Mouse (Mus musculus) heart, embryonic 12.5 days (tissue): ENCODE data around the gene Cx3cr1. TPM values are rescaled to one million over a fixed set of nuclear protein-coding genes. Genes with fewer than 3 reads are reported as not detected.

Experiments
- ATAC-seq: fragments of 200-750 bp; cut with Nextera tagmentation; 2 replicates; pipeline ENCODE4 v1.8.0; 2017; ENCODE audit warnings: moderate TSS enrichment, moderate library complexity; ENCODE audit not compliant: insufficient number of reproducible peaks, low FRiP score
- H3K27ac ChIP-seq: fragments of 300-500 bp; sonication (generic); 2 replicates; pipeline ENCODE4 v1.5.1; 2016; ENCODE audit warnings: mild to moderate bottlenecking, moderate library complexity; ENCODE audit not compliant: poor library complexity, severe bottlenecking
- H3K27me3 ChIP-seq: fragments of 300-500 bp; sonication (generic); replicated peaks from 2 replicates; pipeline ENCODE4 v1.6.1; 2016; ENCODE audit warnings: mild to moderate bottlenecking, moderate library complexity
- H3K36me3 ChIP-seq: fragments of 300-500 bp; sonication (generic); 2 replicates; pipeline ENCODE4 v1.6.1; 2016; ENCODE audit warnings: mild to moderate bottlenecking, moderate library complexity
- H3K4me1 ChIP-seq: fragments of 300-500 bp; sonication (generic); replicated peaks from 2 replicates; pipeline ENCODE4 v1.6.1; 2016; ENCODE audit warnings: mild to moderate bottlenecking
- H3K4me2 ChIP-seq: fragments of 300-500 bp; sonication (generic); 2 replicates; pipeline ENCODE4 v1.6.1; 2016; ENCODE audit warnings: mild to moderate bottlenecking, moderate library complexity
- H3K4me3 ChIP-seq: fragments of 300-500 bp; sonication (generic); 2 replicates; pipeline ENCODE4 v1.5.1; 2016; ENCODE audit warnings: mild to moderate bottlenecking
- H3K9ac ChIP-seq: fragments of 300-500 bp; sonication (generic); 2 replicates; pipeline ENCODE4 v1.6.1; 2016; ENCODE audit warnings: mild to moderate bottlenecking, moderate library complexity
- H3K9me3 ChIP-seq: fragments of 300-500 bp; sonication (generic); replicated peaks from 2 replicates; pipeline ENCODE4 v1.6.1; 2016; ENCODE audit warnings: mild to moderate bottlenecking, moderate library complexity
- WGBS: fragments of 180-500 bp; shearing (Covaris S2); methylation state at CpG from one replicate; pipeline ENCODE4 v1.1.7; 2016; 5-methylcytosine and 5-hydroxymethylcytosine counted together
- polyA plus RNA-seq: library from polyadenylated mRNA; unstranded; fragments of >200 nt; fragmentation: Nextera tagmentation; extraction: Ambion mirVana; gene quantifications from 2 replicates; pipeline ENCODE4 v1.2.1, GENCODE M21; 2016

Gene Cx3cr1
- polyA plus RNA-seq, 1 experiment from 2014 or later, result 4.9 TPM

DNA sequence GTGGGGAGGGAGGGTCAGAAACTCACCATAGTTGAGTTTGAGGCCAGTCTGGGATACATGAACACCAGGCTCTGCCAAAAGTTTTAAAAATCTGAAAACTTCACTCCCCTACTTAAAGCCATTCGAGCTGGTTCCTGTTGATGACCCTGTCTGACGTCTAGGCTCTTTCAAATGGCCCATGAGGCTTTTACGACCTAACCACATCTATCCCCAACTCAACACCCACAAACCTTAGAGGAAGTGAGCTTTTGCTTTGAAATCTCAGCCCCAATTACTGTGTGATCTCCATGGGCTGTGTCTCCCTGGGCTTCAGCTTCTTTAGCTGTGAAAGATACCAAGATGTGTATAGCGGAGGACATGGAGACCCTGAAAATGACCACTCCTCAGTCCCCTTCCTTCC, 131.2 kb downstream of the Cx3cr1 start:
- no peak overlapping the region for H3K4me2 ChIP-seq
- H3K4me1 ChIP-seq, result peaks cover 15% of the 10 kb centered on the region
- WGBS, result 76% methylated on average over 4 of the region's 4 CpGs
- no peaks in the 10 kb centered on the region for H3K9me3 ChIP-seq
- H3K4me3 ChIP-seq, result no peak overlapping the region
- no peaks in the 10 kb centered on the region; the same call in 1 of the 2 replicates for H3K36me3 ChIP-seq
- H3K27ac ChIP-seq, result no peak overlapping the region
- no peak for ATAC-seq
- H3K9ac ChIP-seq, result no peak overlapping the region
- H3K27me3 ChIP-seq, result no peaks in the 10 kb centered on the region

DNA sequence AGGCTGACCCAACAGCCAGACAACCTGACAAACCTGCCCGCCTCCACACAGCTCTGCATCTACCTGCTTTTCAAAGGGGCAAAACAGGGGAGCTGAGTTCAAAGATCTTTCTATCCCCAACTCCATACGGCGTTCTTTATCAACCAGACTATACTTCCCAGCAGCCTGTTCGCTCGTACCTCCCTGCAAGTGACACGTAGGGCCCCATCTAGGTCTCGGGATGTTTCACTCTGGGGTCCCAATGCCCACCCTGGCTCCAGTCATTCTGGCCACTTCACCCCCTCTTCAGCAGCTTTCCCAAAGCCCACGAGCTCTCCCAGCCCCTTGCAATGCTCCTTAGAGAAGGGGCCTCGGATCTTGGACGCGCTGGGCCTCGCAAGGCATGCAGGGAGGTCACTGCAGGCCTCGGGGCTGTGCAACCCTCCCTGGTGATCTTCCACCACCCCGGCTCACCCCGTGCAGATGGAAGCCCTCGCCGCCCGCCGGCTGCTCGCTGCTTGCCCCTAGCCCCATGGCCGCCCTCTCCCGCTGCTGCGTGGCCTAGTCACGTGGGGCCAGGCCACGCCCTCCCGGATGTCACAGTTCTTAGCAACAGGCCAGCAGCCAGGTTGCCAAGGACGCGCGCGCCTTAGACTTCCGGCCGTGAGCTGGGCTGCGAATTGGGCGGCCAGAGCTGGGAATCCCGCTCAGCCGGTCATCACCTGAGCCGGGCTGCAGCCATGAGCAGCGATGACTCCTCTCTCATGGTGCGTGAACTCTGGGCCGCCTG, 132.5 kb downstream of the Cx3cr1 start, which contains the start of the genes Gorasp1 and Ttc21a:
Gorasp1 (minus strand) TSS at position 561 of the 769 bp plus-strand sequence.
Ttc21a (plus strand) TSS at position 602 of the 769 bp plus-strand sequence.
- Histone ChIP-seq H3K36me3 (peaks cover 10% of the 10 kb centered on the region; the same call in 1 of the 2 replicates), H3K9ac (peak within 1 kb of the TSS; percentile 93), H3K27me3 (no peaks in the 10 kb centered on the region), H3K4me3 (peak within 1 kb of the TSS; percentile 85), H3K4me2 (peak within 1 kb of the TSS; percentile 96), H3K9me3 (no peaks in the 10 kb centered on the region), H3K27ac (peak within 1 kb of the TSS; percentile 83), H3K4me1 (peaks cover 15% of the 10 kb centered on the region)
- ATAC-seq, result peak; percentile 95
- WGBS, result 2% methylated on average over 40 of the region's 40 CpGs

GRCm38 (mm10) chr9:119933675-119934074, 136.0 kb downstream of the Cx3cr1 start:
- Histone ChIP-seq H3K27ac (no peak overlapping the region), H3K4me1 (peaks cover 15% of the 10 kb centered on the region), H3K4me3 (no peak overlapping the region), H3K4me2 (no peak overlapping the region), H3K9me3 (no peaks in the 10 kb centered on the region), H3K27me3 (no peaks in the 10 kb centered on the region), H3K9ac (no peak overlapping the region), H3K36me3 (peaks cover 43% of the 10 kb centered on the region)
- 85% methylated on average over 6 of the region's 6 CpGs for WGBS
- ATAC-seq, result no peak

GRCm38 (mm10) chr9:119932358-119932757, 137.3 kb downstream of the Cx3cr1 start:
- Histone ChIP-seq H3K4me2 (no peak overlapping the region), H3K9ac (no peak overlapping the region), H3K4me3 (no peak overlapping the region), H3K4me1 (peaks cover 12% of the 10 kb centered on the region), H3K27me3 (no peaks in the 10 kb centered on the region), H3K27ac (no peak overlapping the region), H3K9me3 (no peaks in the 10 kb centered on the region), H3K36me3 (peaks cover 56% of the 10 kb centered on the region)
- ATAC-seq, result no peak
- 87% methylated on average over 12 of the region's 12 CpGs for WGBS

DNA sequence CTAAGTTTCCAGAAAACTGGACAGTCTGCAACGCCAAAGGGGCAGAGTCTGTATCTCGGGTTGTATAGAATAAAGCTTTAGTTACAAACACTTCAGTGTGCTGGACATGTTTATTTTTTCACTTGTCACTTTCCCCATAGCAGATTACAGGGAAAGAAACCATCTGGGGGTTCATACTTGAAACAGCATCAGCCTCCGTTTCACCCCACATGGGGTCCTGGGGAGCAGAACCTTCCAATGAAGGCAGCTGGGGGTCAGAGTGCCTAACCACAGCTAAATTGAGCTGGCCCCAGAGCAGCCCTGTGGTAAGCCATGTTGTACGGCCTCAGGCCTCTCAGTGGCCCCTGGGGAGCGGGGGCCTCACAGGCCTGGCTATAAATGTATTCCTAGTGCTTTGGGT, 143.2 kb downstream of the Cx3cr1 start:
- no peak overlapping the region for H3K4me2 ChIP-seq
- H3K36me3 ChIP-seq, result peaks cover 90% of the 10 kb centered on the region
- H3K4me1 ChIP-seq, result no peaks in the 10 kb centered on the region; the same call in 1 of the 2 replicates

DNA sequence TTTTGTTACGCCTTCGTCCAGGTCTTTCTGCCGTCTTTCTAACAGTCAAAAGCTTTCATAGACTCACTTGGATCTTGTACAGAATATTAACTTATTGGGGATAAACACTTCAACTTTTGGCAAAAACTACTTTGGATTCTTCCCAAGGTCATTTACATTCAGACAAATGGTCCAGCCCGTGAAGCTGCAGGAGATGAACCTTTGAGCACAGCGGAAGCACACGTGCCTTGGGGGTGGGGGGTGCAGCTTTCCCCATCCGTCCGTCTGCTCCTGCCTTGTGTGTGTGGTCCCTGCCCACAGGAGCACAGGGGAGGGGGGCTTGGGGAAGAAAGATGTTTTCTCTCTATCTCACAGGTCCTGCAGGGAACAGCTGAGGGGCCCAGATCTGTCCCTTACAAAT, 143.9 kb downstream of the Cx3cr1 start:
- H3K36me3 ChIP-seq, result peaks cover 90% of the 10 kb centered on the region
- ATAC-seq, result no peak

More for the DNA sequence above, 143.2 kb downstream of the Cx3cr1 start:
- H3K9ac ChIP-seq, result no peak overlapping the region
- no peak overlapping the region for H3K4me3 ChIP-seq
- 79% methylated on average over 5 of the region's 5 CpGs for WGBS
- H3K9me3 ChIP-seq, result no peaks in the 10 kb centered on the region
- no peak overlapping the region for H3K27ac ChIP-seq
- no peaks in the 10 kb centered on the region for H3K27me3 ChIP-seq
- no peak for ATAC-seq

DNA sequence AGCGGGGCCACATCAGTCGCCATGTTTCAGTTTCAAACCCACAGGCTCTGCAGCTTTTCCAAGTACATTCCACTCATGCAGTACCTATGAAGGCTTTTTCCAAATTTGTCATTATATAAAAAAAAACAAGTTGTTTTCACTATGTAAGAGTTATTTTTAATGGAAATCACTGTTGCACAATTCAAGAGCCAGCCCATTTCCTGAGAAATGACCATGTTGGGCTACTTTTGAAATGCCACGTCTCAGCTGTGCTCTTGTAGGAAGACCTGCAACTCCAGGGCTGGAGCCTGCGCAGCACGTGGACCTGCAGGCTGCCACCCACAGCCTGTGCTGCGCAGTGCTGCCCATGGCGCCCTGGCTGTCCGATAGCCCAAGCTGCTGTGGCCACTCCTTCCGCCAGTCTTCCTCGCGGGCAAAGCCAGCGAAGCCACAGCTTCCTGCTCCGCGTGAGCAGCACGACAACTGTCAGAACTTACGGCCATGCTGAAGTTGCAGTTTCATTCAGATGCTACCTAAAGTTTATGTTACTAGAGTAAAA, 144.5 kb downstream of the Cx3cr1 start:
- no peak for ATAC-seq
- 89% methylated on average over 16 of the region's 16 CpGs for WGBS
- H3K27me3 ChIP-seq, result no peaks in the 10 kb centered on the region
- peaks cover 90% of the 10 kb centered on the region for H3K36me3 ChIP-seq
- H3K9ac ChIP-seq, result no peak overlapping the region
- H3K27ac ChIP-seq, result no peak overlapping the region
- no peak overlapping the region for H3K4me3 ChIP-seq
- no peaks in the 10 kb centered on the region for H3K9me3 ChIP-seq
- no peaks in the 10 kb centered on the region; the same call in 1 of the 2 replicates for H3K4me1 ChIP-seq
- H3K4me2 ChIP-seq, result no peak overlapping the region

More for the DNA sequence above, 143.9 kb downstream of the Cx3cr1 start:
- WGBS, result 88% methylated on average over 8 of the region's 8 CpGs
- Histone ChIP-seq H3K9ac (no peak overlapping the region), H3K9me3 (no peaks in the 10 kb centered on the region), H3K4me3 (no peak overlapping the region), H3K4me1 (no peaks in the 10 kb centered on the region; the same call in 1 of the 2 replicates), H3K27me3 (no peaks in the 10 kb centered on the region), H3K27ac (no peak overlapping the region), H3K4me2 (no peak overlapping the region)

GRCm38 (mm10) chr9:119923462-119923861, 146.2 kb downstream of the Cx3cr1 start:
- Histone ChIP-seq H3K4me1 (no peaks in the 10 kb centered on the region; the same call in 1 of the 2 replicates), H3K36me3 (peaks cover 90% of the 10 kb centered on the region), H3K9ac (no peak overlapping the region), H3K4me2 (no peak overlapping the region), H3K4me3 (no peak overlapping the region), H3K27me3 (no peaks in the 10 kb centered on the region), H3K27ac (no peak overlapping the region), H3K9me3 (no peaks in the 10 kb centered on the region)
- no peak for ATAC-seq
- WGBS, result 52% methylated on average over 4 of the region's 4 CpGs

DNA sequence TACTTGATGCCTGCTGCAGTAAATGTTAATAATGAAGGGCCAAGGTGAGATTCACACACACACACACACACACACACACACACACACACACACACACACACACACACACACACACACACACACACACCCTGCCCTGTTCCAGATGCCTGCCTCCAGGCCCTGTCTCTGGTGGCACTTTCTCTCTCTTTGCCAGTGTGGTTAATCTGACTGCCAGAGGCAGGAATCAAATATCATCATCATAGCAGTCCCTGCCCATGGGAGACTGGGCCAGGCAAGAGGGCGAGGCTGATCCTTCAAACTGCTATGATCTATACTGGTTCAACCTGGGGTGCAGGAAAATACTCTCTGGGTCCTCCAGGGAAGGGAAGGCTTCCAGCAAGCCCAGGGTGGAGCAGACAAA, 149.8 kb downstream of the Cx3cr1 start:
- H3K4me2 ChIP-seq, result no peak overlapping the region
- H3K27me3 ChIP-seq, result no peaks in the 10 kb centered on the region
- no peak overlapping the region for H3K9ac ChIP-seq
- no peaks in the 10 kb centered on the region; the same call in 1 of the 2 replicates for H3K4me1 ChIP-seq
- H3K4me3 ChIP-seq, result no peak overlapping the region
- no peak overlapping the region for H3K27ac ChIP-seq
- ATAC-seq, result no peak
- H3K36me3 ChIP-seq, result peaks cover 83% of the 10 kb centered on the region
- 87% methylated on average over 1 of the region's 1 CpGs for WGBS
- H3K9me3 ChIP-seq, result no peaks in the 10 kb centered on the region

DNA sequence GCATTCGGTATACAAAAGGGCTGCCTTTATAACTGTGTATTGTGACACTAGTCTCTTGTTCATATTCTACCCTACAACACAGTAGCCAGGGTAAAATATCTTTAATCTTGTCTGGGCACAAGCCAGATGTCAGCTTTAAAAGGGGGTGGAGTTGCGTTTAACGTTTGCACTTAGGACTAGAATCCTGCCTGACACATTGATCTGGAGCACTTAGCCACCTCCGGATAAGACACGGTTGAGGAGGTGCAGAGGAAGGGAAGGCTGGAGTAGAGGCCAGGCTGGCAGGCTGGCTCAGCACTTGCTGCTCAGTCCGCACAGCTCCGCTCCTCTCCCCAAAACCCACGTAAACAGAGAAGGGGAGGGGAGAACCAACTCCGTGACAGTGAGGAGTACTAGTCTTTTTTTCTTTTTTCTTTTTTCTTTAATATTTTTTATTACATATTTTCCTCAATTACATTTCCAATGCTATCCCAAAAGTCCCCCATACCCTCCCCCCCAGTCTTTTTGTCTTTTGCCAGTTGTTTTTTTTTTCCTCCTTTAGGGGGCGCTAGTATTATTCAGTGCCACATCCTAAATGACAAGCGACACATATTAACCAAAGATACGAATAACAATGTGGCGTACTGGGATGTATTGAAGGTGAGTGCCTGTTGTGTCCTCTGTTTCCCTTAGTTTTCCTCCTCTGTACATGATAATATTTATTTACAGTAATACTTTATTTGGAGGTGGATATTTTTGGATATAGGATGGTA, 156.4 kb downstream of the Cx3cr1 start:
- no peak for ATAC-seq
- WGBS, result 75% methylated on average over 13 of the region's 13 CpGs
- H3K9me3 ChIP-seq, result no peaks in the 10 kb centered on the region

DNA sequence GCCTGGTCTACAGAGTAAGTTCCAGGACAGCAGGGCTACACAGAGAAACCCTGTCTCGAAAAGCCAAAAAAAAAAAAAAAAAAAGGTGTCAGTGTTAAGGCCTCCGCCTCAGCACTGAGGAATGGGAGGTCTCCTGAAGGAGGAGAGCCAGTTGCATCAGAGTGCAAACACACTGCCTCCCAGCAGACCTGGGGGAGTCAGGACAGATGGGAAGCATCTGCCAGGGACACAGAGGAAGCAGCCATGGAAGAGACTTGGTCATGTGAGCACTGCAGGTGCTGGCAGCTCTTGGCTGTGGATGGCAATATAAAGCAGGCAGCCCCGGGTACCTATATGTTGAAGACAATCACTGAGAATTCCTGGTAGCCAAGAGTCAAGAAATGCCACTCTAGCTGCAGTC, 159.7 kb downstream of the Cx3cr1 start:
- Histone ChIP-seq H3K4me2 (no peak overlapping the region), H3K27me3 (no peaks in the 10 kb centered on the region), H3K4me3 (no peak overlapping the region), H3K27ac (no peak overlapping the region), H3K36me3 (peaks cover 92% of the 10 kb centered on the region), H3K9ac (no peak overlapping the region), H3K4me1 (no peaks in the 10 kb centered on the region), H3K9me3 (no peaks in the 10 kb centered on the region)
- ATAC-seq, result no peak
- WGBS, result 89% methylated on average over 3 of the region's 3 CpGs

More for the DNA sequence above, 156.4 kb downstream of the Cx3cr1 start:
- Histone ChIP-seq H3K4me1 (no peaks in the 10 kb centered on the region), H3K9ac (no peak overlapping the region), H3K27ac (no peak overlapping the region), H3K4me3 (no peak overlapping the region), H3K27me3 (no peaks in the 10 kb centered on the region), H3K4me2 (no peak overlapping the region), H3K36me3 (peaks cover 88% of the 10 kb centered on the region)
